Mouse (Mus musculus): Measurements from ENCODE around the gene Fkrp. TPM values are rescaled to one million over a fixed set of nuclear protein-coding genes. Genes with fewer than 3 reads are reported as not detected.

Gene Fkrp
- 2.6 TPM for polyA plus RNA-seq (2014; fragmentation: Illumina TruSeq; extraction: RNeasy Lipid Tissue Mini Kit (QIAGEN cat#74804); ENCODE audit: low replicate concordance)

DNA sequence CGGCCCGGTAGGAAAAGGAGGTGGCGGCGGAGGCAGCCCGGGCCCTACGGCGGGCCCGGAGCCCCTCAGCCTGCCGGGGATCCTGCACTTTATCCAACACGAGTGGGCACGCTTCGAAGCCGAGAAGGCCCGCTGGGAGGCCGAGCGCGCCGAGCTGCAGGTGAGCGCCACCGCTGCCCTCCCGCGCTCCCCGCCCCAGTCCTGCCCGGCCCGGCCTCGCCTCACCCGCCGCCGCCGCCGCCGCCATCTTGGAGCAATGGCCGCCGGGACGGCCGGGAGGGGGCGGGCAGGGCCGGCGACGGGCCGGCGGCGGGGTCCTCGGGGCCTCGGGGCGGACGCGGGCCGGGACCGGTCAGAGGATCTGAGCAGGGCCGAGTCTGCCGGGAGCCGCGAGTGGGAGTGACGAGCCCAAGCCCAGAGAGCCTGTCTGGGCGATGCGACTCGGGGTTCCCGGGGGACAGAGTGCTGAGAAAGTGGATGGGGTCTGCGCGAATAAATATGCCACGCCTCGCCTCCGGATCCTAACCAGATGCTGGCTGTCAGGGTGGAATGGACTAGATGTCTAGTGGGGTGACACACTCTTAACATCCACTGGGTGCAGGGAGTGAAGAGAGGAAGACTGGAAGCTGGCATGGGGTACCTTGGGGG lies at the start of gene Fkrp:
Gene Fkrp, minus strand, starts transcription at position 258 of the 648 bp plus-strand sequence.

GRCm38 (mm10) chr7:16842645-16843063 lies 26.1 kb upstream of the Fkrp start, which contains the start of gene Prkd2:
Prkd2 (plus strand) TSS chr7:16842902.

GRCm38 (mm10) chr7:16815351-16815941 lies 1.1 kb downstream of the Fkrp start, which contains the start of gene Strn4:
Strn4 (plus strand) TSS chr7:16815889.

GRCm38 (mm10) chr7:16780825-16781554 lies 35.5 kb downstream of the Fkrp start, which contains the start of gene Slc1a5:
Slc1a5 (plus strand) TSS chr7:16781340.

Other genes starting within 250 kb of the Fkrp start
- gene Arhgap35, start 201.7 kb downstream of the Fkrp start, polyA plus RNA-seq (2014; fragmentation: Illumina TruSeq; extraction: RNeasy Lipid Tissue Mini Kit (QIAGEN cat#74804); ENCODE audit: low replicate concordance): 5.0 TPM
- not detected for gene Ceacam15, start 141.0 kb downstream of the Fkrp start, polyA plus RNA-seq (2014; fragmentation: Illumina TruSeq; extraction: RNeasy Lipid Tissue Mini Kit (QIAGEN cat#74804); ENCODE audit: low replicate concordance)
- gene Ceacam9, start 94.8 kb downstream of the Fkrp start, polyA plus RNA-seq (2014; fragmentation: Illumina TruSeq; extraction: RNeasy Lipid Tissue Mini Kit (QIAGEN cat#74804); ENCODE audit: low replicate concordance): not detected
- gene Ap2s1, start 78.3 kb downstream of the Fkrp start, polyA plus RNA-seq (2014; fragmentation: Illumina TruSeq; extraction: RNeasy Lipid Tissue Mini Kit (QIAGEN cat#74804); ENCODE audit: low replicate concordance): 62.1 TPM
- gene Slc1a5, start 35.4 kb downstream of the Fkrp start, polyA plus RNA-seq (2014; fragmentation: Illumina TruSeq; extraction: RNeasy Lipid Tissue Mini Kit (QIAGEN cat#74804); ENCODE audit: low replicate concordance): 17.6 TPM
- 8.1 TPM for gene Strn4, start 843 bp downstream of the Fkrp start, polyA plus RNA-seq (2014; fragmentation: Illumina TruSeq; extraction: RNeasy Lipid Tissue Mini Kit (QIAGEN cat#74804); ENCODE audit: low replicate concordance)
- gene Prkd2, start 26.2 kb upstream of the Fkrp start, polyA plus RNA-seq (2014; fragmentation: Illumina TruSeq; extraction: RNeasy Lipid Tissue Mini Kit (QIAGEN cat#74804); ENCODE audit: low replicate concordance): 0.59 TPM
- gene Dact3, start 58.6 kb upstream of the Fkrp start, polyA plus RNA-seq (2014; fragmentation: Illumina TruSeq; extraction: RNeasy Lipid Tissue Mini Kit (QIAGEN cat#74804); ENCODE audit: low replicate concordance): 0.93 TPM
- not detected for gene Gng8, start 75.1 kb upstream of the Fkrp start, polyA plus RNA-seq (2014; fragmentation: Illumina TruSeq; extraction: RNeasy Lipid Tissue Mini Kit (QIAGEN cat#74804); ENCODE audit: low replicate concordance)
- 0.59 TPM for gene Ptgir, start 89.8 kb upstream of the Fkrp start, polyA plus RNA-seq (2014; fragmentation: Illumina TruSeq; extraction: RNeasy Lipid Tissue Mini Kit (QIAGEN cat#74804); ENCODE audit: low replicate concordance)
- 15.4 TPM for gene Calm3, start 107.4 kb upstream of the Fkrp start, polyA plus RNA-seq (2014; fragmentation: Illumina TruSeq; extraction: RNeasy Lipid Tissue Mini Kit (QIAGEN cat#74804); ENCODE audit: low replicate concordance)
- 0.11 TPM for gene Pnmal2, start 128.0 kb upstream of the Fkrp start, polyA plus RNA-seq (2014; fragmentation: Illumina TruSeq; extraction: RNeasy Lipid Tissue Mini Kit (QIAGEN cat#74804); ENCODE audit: low replicate concordance)
- 0.30 TPM for gene Pnmal1, start 142.9 kb upstream of the Fkrp start, polyA plus RNA-seq (2014; fragmentation: Illumina TruSeq; extraction: RNeasy Lipid Tissue Mini Kit (QIAGEN cat#74804); ENCODE audit: low replicate concordance)
- 0.30 TPM for gene Gm42372, start 166.4 kb upstream of the Fkrp start, polyA plus RNA-seq (2014; fragmentation: Illumina TruSeq; extraction: RNeasy Lipid Tissue Mini Kit (QIAGEN cat#74804); ENCODE audit: low replicate concordance)
- gene Ccdc8, start 176.0 kb upstream of the Fkrp start, polyA plus RNA-seq (2014; fragmentation: Illumina TruSeq; extraction: RNeasy Lipid Tissue Mini Kit (QIAGEN cat#74804); ENCODE audit: low replicate concordance): 0.26 TPM
- gene Ppp5c, start 211.2 kb upstream of the Fkrp start, polyA plus RNA-seq (2014; fragmentation: Illumina TruSeq; extraction: RNeasy Lipid Tissue Mini Kit (QIAGEN cat#74804); ENCODE audit: low replicate concordance): 8.2 TPM
- 0.41 TPM for gene Hif3a, start 245.7 kb upstream of the Fkrp start, polyA plus RNA-seq (2014; fragmentation: Illumina TruSeq; extraction: RNeasy Lipid Tissue Mini Kit (QIAGEN cat#74804); ENCODE audit: low replicate concordance)